Mouse (Mus musculus): ENCODE measurements around the gene Hsf3. TPM values are rescaled to one million over a fixed set of nuclear protein-coding genes. Genes with fewer than 3 reads are reported as not detected.
"Not testable (repeated sequence)": the region's sequence is repeated elsewhere in the genome, so short reads cannot be mapped to it uniquely, and the experiment has no call there.

Hsf3 gene
- 0.19 and 0.27 TPM in 2 replicates for polyA plus RNA-seq (2012; rRNA removed)

DNA sequence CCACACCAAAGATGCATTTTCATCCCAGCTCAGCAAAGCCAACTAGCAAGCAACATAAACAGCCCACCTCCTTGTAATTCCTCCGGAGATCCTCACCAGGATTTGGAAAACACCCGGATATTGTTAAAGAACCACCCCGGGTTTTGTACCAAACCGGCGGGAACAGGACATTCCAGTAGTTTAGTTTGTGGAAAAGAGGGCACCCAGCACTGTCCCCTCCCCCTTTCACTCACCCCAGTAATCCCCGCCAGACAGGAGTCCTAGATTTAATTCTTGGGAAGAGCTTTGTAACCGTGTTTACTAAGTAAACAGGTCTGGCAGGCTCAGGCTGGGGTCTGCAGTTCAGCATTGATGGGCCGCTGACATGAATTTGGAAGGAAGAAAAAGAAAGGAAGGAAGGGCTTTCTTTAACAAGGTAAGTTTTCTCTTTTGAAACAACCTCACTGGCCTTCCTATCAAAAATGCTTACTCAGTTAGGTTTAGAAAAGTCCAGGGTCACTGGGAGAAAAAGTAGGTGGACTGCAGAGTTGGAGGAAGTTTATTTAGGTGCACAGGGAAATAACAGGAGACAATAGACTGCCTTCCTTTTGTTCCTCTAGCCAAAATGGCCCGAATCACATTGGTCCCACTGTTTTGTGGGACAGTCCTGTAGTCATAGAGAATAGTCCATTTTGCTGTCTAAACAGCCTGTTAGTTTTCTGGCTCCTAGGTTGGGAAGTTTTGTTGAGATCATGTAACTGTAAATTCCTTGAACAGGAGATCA lies at the start of gene Hsf3:
Hsf3 (minus strand) TSS at position 94 of the 763 bp plus-strand sequence.
- DNase-seq (ENCODE audit: low read depth) = no peak

DNA sequence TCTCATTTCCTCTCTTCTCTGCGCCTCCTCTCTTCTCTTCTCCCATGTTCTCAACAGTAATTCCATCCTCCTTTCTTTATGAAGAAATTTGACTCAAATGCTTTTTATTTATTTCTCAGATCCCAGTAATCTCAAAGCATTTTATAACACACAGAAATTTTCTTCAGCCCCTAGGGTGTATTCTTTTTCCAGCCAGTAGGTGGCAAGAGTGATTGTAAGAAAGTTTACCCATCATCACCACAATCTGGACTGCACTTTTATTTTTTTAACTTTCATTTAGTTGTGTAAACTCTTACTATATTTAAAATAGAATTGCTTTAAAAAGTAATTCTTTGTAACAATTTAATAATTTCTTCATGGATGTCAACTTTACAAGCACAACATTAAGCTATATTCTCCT lies 45.5 kb upstream of the Hsf3 start:
- no peak for DNase-seq (ENCODE audit: low read depth)

DNA sequence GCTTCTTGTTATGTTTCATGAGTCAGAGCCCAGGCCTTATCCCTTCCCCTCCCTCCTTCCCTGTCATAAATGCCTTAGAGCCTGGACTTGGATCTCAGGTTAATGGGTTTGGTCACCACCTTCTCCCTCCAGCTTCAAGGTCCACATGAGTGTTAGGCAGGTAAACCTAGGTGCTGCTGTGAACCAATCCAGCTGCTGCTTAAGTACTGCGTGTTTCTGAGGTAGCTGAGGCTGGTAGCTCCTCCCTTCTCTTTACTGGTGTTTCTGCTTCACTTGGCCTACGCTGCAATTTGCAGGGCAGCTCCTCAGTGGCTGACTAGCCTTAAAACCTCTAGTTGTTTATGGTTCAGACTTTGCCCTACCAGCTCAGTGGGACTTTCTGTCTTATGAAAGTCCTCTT lies 945 bp downstream of the Hsf3 start, which contains the start of gene Heph:
Heph (plus strand) TSS at position 211 of the 400 bp plus-strand sequence.
- no peak for DNase-seq (ENCODE audit: low read depth)

DNA sequence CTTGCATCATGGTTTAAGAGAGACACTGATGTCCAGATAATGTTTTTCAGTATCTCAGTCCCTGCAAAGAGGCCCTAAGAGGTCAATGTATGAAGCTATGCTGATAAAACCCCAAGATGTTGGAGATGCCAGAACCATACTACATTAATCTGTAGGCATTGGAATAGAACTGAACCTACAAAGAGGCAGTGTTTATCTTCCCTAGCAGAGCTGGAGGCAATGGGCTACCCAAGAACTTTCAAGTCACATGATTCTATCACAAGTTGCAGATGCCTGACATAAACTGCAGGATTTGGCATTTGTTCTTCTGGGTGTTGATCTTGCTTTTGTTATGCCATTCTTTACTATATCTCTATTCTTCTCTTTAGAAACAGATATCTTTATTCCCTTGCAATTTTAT lies 36.7 kb downstream of the Hsf3 start:
- no peak for DNase-seq (ENCODE audit: low read depth)

DNA sequence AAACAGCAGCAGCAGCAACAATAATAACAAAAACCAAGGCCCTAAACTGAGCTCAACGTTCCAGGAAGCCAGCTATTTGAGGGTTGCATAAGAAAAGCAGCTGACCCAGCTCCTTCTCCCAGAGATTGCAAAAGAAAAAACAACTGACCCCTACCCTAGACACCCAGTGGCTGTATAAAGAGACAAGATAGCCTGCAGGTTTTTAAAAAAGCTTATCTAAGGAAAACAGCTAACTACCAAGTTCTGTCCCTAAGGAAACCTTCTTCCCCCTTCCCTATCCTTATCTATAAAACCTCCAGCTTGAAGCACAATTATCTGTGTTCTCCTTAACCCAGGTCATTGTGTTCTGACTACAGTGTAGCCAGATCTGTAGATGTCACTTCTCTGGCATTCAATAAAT lies 38.4 kb downstream of the Hsf3 start:
- DNase-seq (ENCODE audit: low read depth) = no peak

DNA sequence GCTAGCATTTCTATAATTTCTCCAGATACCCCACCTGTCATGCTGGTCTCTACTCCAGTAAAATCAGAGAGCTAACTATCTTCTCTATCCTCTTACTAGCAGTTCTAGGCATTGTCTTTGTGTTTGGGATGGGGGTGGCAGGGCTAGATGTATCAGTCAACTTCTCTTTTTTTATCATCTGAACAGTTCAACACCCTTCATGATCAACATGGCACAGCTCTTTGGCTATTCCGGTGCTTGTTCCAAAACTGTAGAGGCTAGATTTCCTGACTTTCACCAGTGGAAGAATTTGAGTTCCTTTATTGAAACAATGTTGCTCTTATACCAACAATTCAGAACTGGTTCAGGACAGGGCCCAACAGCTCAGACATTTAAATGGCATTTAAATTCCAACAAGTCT lies 39.1 kb downstream of the Hsf3 start:
- no peak for DNase-seq (ENCODE audit: low read depth)

DNA sequence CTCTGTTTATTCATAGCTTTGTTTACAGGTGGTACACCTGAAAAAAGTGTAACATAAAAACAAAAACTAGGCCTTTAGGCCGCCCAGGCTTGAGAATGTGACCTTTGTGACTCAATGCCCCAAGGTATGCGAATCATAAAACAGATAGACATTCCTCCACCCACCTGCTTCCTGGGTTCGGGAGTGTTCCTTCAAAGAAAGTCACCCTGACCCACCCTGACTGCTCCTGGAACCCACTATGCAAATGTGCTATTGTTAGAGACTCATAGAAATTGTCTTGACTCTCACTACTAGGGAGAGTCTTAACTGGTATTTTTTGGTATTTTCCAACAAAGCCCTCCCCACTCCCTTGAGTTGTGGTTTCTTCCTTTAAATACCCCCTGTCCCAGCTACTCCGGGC lies 40.7 kb downstream of the Hsf3 start:
- DNase-seq (ENCODE audit: low read depth) = not testable (repeated sequence)

DNA sequence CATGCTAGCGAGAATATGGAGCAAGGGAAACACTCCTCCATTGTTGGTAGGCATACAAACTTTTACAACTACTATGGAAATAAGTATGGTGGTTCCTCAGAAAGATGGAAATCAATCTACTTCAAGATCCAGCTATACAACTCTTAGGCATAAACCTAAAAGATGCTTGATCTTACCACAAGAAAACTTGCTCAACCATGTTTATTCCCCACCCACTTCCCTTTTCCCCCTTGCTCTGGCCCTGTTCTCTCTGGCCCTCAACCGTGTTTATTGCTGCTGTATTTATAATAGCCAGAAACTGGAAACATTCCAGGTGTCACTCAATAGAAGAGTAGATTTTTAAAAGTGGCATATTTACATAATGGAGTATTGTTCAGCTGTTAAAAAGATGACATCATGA lies 117.0 kb downstream of the Hsf3 start:
- DNase-seq (ENCODE audit: low read depth) = no peak

DNA sequence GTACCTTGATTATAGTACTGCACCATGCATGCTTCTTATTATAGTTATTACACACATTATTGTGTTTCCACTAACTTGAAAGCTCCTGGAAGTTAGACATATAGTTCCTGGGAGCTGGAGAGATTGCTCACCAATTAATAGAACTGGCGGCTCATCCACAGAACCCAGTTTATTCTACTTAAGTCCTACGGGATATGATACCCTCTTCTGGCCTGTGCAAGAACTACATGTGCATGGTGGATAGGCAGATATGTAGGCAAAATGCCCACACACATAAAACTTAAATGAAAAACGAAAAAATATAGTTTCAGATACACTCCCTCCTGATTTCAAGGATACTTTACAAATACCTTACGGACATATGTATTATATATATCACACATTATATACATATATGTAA lies 126.3 kb downstream of the Hsf3 start:
- no peak for DNase-seq (ENCODE audit: low read depth)

DNA sequence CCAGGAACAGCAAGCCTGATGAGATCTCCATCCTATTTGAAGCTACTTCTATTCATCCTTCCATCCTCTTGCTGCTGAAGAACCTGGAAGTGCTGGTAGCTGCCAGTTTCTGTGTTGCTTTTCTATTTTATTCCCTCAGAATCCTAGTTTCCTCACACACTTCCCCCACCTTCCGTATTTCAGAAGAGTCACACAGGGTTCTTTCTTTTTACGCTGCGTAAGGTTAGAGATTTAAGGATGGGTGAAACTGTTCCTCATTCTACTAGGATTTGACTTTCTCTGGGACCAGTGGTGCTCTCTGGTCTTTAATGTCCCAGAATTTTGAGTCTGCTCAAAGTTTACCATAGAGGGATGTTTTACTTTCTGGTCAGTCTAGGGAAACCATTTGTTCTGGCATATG lies 162.8 kb downstream of the Hsf3 start, which contains the start of gene Vsig4:
Vsig4 (minus strand) TSS at position 101 of the 400 bp plus-strand sequence.
- DNase-seq (ENCODE audit: low read depth) = no peak

DNA sequence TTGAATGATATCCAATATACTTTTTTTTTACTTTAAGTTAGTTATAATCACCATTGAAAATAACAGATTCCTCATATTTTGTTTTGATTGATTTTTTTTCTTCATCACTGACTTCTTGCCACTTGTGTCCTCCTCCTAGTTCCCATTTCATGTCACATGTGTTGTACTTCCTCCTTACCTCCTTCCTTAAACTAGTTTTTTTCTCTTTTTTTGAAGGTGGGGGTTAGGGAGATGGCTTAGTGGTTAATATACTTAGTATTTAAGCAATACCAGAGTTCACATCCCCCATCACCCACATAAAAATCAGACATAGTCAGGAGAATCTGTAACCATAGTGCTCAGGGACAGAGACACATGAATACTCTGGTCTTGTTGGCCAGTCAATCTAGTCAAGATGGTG lies 199.6 kb downstream of the Hsf3 start:
- no peak for DNase-seq (ENCODE audit: low read depth)

Other genes with a start within 250 kb of the Hsf3 start
- gene Vsig4, start 162.9 kb downstream of the Hsf3 start, polyA plus RNA-seq (2012; rRNA removed) = 0.19 and 0.65 TPM in 2 replicates
- gene Heph, start 935 bp downstream of the Hsf3 start, polyA plus RNA-seq (2012; rRNA removed) = 14.9 and 17.0 TPM in 2 replicates